Mouse (Mus musculus): ENCODE results near the gene Gm14435. TPM values are rescaled to one million over a fixed set of nuclear protein-coding genes. Genes with fewer than 3 reads are reported as not detected.

Gm14435 gene
- 4.5 TPM for polyA plus RNA-seq (2014; fragmentation: Illumina TruSeq; extraction: RNeasy Lipid Tissue Mini Kit (QIAGEN cat#74804); ENCODE audit: low replicate concordance)

GRCm38 (mm10) chr2:176423294-176423693, at the start of gene Gm14435:
TSS of gene Gm14435 (plus strand) at chr2:176423594.

Other genes starting within 250 kb of the Gm14435 start
- 45.6 TPM for gene 2210418O10Rik, start 197.0 kb upstream of the Gm14435 start, polyA plus RNA-seq (2014; fragmentation: Illumina TruSeq; extraction: RNeasy Lipid Tissue Mini Kit (QIAGEN cat#74804); ENCODE audit: low replicate concordance)
- gene Gm11009, start 104.1 kb upstream of the Gm14435 start, polyA plus RNA-seq (2014; fragmentation: Illumina TruSeq; extraction: RNeasy Lipid Tissue Mini Kit (QIAGEN cat#74804); ENCODE audit: low replicate concordance), result not detected
- not detected for gene Gm14434, start 63.2 kb downstream of the Gm14435 start, polyA plus RNA-seq (2014; fragmentation: Illumina TruSeq; extraction: RNeasy Lipid Tissue Mini Kit (QIAGEN cat#74804); ENCODE audit: low replicate concordance)
- gene Zfp967, start 97.5 kb downstream of the Gm14435 start, polyA plus RNA-seq (2014; fragmentation: Illumina TruSeq; extraction: RNeasy Lipid Tissue Mini Kit (QIAGEN cat#74804); ENCODE audit: low replicate concordance), result not detected
- gene Gm14308, start 212.8 kb downstream of the Gm14435 start, polyA plus RNA-seq (2014; fragmentation: Illumina TruSeq; extraction: RNeasy Lipid Tissue Mini Kit (QIAGEN cat#74804); ENCODE audit: low replicate concordance), result 16.7 TPM
- 39.2 TPM for gene Zfp973, start 246.9 kb downstream of the Gm14435 start, polyA plus RNA-seq (2014; fragmentation: Illumina TruSeq; extraction: RNeasy Lipid Tissue Mini Kit (QIAGEN cat#74804); ENCODE audit: low replicate concordance)

Data from small intestine, adult 10 weeks (tissue).